Mouse (Mus musculus) bone marrow, adult 2 months (tissue): ENCODE measurements around the gene Atp13a5.

ENCODE experiments used
- CTCF ChIP-seq: fragments of 200-500 bp; IDR thresholded peaks from 2 replicates; pipeline ENCODE4 v1.5.1; 2011; ENCODE audit warnings: low read length, control low read depth; ENCODE audit not compliant: control insufficient read depth, insufficient read depth
- POLR2A ChIP-seq: fragments of 200-500 bp; IDR thresholded peaks from 2 replicates; pipeline ENCODE4 v1.6.1; 2011; ENCODE audit warnings: low read depth, mild to moderate bottlenecking, control low read depth, low read length, borderline replicate concordance; ENCODE audit not compliant: control insufficient read depth

GRCm38 (mm10) chr16:29320717-29321116, 57.8 kb downstream of the Atp13a5 start:
- no peak for TF ChIP-seq CTCF
- TF ChIP-seq POLR2A, result no peak
